ENCODE assay signal across 7 mouse cellular contexts in the genomic region with DNA sequence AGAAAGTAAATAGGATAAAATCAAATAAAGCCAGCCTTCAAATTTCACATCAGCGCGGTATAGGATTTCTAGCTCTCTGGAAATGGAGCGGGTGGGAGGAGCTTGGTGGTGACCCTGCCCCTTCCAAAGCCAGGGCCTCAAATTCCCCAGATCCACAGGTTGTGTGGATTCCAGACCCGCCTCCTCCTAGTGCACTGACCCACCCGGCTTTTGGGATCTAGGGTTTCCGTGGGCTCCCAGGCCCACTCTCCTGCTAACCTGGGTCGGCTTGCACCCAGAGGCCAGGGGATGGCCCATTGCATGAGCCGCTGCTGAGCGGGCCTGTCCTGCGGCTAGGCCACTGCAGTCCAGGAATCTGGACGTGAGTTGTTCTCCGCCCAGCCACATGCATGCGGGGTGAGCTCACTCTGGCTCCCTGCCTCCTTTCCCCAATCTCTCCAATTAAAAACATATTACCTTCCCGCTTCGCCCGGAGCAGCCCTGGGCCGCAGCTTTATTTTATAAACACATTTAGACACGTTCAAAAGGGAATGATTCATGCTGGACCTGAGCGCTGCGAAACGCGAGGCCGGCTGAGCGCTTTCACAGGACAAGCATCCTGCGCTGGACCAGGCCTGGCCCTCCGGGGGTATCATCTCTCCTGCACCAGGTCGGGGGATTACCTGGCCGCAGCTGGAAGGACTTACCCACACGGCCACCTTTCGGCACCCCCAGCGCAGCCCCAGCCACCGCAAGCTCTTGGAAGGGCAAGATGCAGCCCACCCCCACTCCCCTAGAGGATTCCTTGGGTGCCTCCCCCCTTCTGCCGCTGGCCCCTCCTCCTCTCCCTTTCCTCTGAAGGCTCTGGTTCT.
DNase-seq lines count a peak whose midpoint lies in the region; ATAC-seq and TF ChIP-seq lines count a peak whose summit lies in the region.

No protein-coding gene starts in this region.

- peak; percentile 74 for DNase-seq in embryonic facial prominence, embryonic 10.5 days (ENCODE audit: low spot score)
- peak; percentile 67 for DNase-seq in gastrocnemius, postnatal 25 days
- DNase-seq in intestine, embryonic 14.5 days (ENCODE audit: low spot score), result peak; percentile 81
- DNase-seq in lung, embryonic 14.5 days, result peak; percentile 74
- peak; percentile 49 for DNase-seq in retina, postnatal 1 day
- DNase-seq in left cerebral cortex, adult 2 months (ENCODE audit: extremely low spot score in 1 of 2, low spot score in 2 of 2), result no peak
- no peak for DNase-seq in cerebellum, postnatal 14 days

- no peak for TF ChIP-seq CTCF in lung, embryonic 14.5 days (IDR thresholded peaks at IDR 0.05; ENCODE audit: low read depth)
- TF ChIP-seq CTCF in left cerebral cortex, adult 2 months (IDR thresholded peaks at IDR 0.05), result no peak

- intact Hi-C loops in left cerebral cortex, adult 2 months (cut with DNase I), result no loop called here

- H3K27me3 ChIP-seq in embryonic facial prominence, embryonic 10.5 days (replicated peaks; ENCODE audit: low read depth, poor library complexity, severe bottlenecking), result peaks cover 63% of the 10 kb centered on the region
- H3K27me3 ChIP-seq in intestine, embryonic 14.5 days (replicated peaks; ENCODE audit: control insufficient read depth, insufficient read depth, low read length), result no peaks in the 10 kb centered on the region
- H3K27me3 ChIP-seq in lung, embryonic 14.5 days (ENCODE audit: insufficient read depth, low read length), result no peaks in the 10 kb centered on the region

- peak overlapping the region; percentile 26 for H3K9ac ChIP-seq in intestine, embryonic 14.5 days (ENCODE audit: low read length)
- H3K9ac ChIP-seq in lung, embryonic 14.5 days, result peak overlapping the region; percentile 32; the same call in 1 of the 2 replicates

- 0 out of 2 replicates have a peak, but pooled peaks cover 4% of the 10 kb centered on the region for H3K9me3 ChIP-seq in embryonic facial prominence, embryonic 10.5 days
- H3K9me3 ChIP-seq in intestine, embryonic 14.5 days (ENCODE audit: control insufficient read depth, low read length), result no peaks in the 10 kb centered on the region
- H3K9me3 ChIP-seq in lung, embryonic 14.5 days (ENCODE audit: low read depth, low read length), result no peaks in the 10 kb centered on the region

- H3K4me3 ChIP-seq in embryonic facial prominence, embryonic 10.5 days, result peak overlapping the region; percentile 49
- peak overlapping the region; percentile 12 for H3K4me3 ChIP-seq in intestine, embryonic 14.5 days (ENCODE audit: low read depth, low read length)
- peak overlapping the region; percentile 23 for H3K4me3 ChIP-seq in lung, embryonic 14.5 days (ENCODE audit: low read depth, low read length)
- no peak overlapping the region for H3K4me3 ChIP-seq in left cerebral cortex, adult 2 months

- H3K36me3 ChIP-seq in embryonic facial prominence, embryonic 10.5 days (replicated peaks), result no peaks in the 10 kb centered on the region
- H3K36me3 ChIP-seq in intestine, embryonic 14.5 days (ENCODE audit: control insufficient read depth, insufficient read depth, low read length), result no peaks in the 10 kb centered on the region
- no peaks in the 10 kb centered on the region for H3K36me3 ChIP-seq in lung, embryonic 14.5 days (ENCODE audit: insufficient read depth)

- H3K27ac ChIP-seq in embryonic facial prominence, embryonic 10.5 days (replicated peaks), result peak overlapping the region; percentile 73
- peak overlapping the region; percentile 64 for H3K27ac ChIP-seq in intestine, embryonic 14.5 days (ENCODE audit: low read depth)
- H3K27ac ChIP-seq in lung, embryonic 14.5 days (ENCODE audit: low read depth), result peak overlapping the region; percentile 73; the same call in 1 of the 2 replicates
- H3K27ac ChIP-seq in left cerebral cortex, adult 2 months, result no peak overlapping the region

- H3K4me2 ChIP-seq in intestine, embryonic 14.5 days (ENCODE audit: low read length), result peak overlapping the region; percentile 52
- peak overlapping the region; percentile 65 for H3K4me2 ChIP-seq in lung, embryonic 14.5 days

- WGBS in embryonic facial prominence, embryonic 10.5 days, result 2% methylated on average over 33 of the region's 33 CpGs
- 3% methylated on average over 33 of the region's 33 CpGs for WGBS in intestine, embryonic 14.5 days
- 2% methylated on average over 33 of the region's 33 CpGs for WGBS in lung, embryonic 14.5 days

- peak; percentile 89 for ATAC-seq in intestine, embryonic 14.5 days (replicated peaks; ENCODE audit: low FRiP score, low TSS enrichment, low read depth)
- peak; percentile 89 for ATAC-seq in lung, embryonic 14.5 days (ENCODE audit: insufficient read depth)

- H3K4me1 ChIP-seq in embryonic facial prominence, embryonic 10.5 days, result peaks cover 29% of the 10 kb centered on the region
- peaks cover 13% of the 10 kb centered on the region; the same call in 1 of the 2 replicates for H3K4me1 ChIP-seq in intestine, embryonic 14.5 days (replicated peaks; ENCODE audit: control insufficient read depth, insufficient read depth, low read length)
- H3K4me1 ChIP-seq in lung, embryonic 14.5 days (ENCODE audit: insufficient read depth), result peaks cover 13% of the 10 kb centered on the region; the same call in 1 of the 2 replicates

Comparison
In these comparisons a context has a peak if more than half of its experiments do, and no peak if none do; other contexts are left out.
1. DNase-seq: peak in embryonic facial prominence, embryonic 10.5 days (single experiment), gastrocnemius, postnatal 25 days (single experiment), intestine, embryonic 14.5 days (single experiment), lung, embryonic 14.5 days (single experiment) and retina, postnatal 1 day (single experiment); none in left cerebral cortex, adult 2 months (0 of 2) and cerebellum, postnatal 14 days (0 of 2).